Mouse (Mus musculus) urinary bladder, postnatal 36 days (tissue): ENCODE measurements around the gene Gm20806.
"Not testable (repeated sequence)": the region's sequence is repeated elsewhere in the genome, so short reads cannot be mapped to it uniquely, and the experiment has no call there.

Experiments used
- DNase-seq, 2 experiments: peaks; one replicate each; pipeline ENCODE4 v3.0.0; 2022; ENCODE audit warnings: low spot score in 2 of 2, mixed read lengths in 1 of 2

The Gm20806 gene

GRCm38 (mm10) chrY:78837956-78838355 lies at the start of gene Gm20806:
Gene Gm20806 (minus strand): TSS chrY:78838056.
- not testable (repeated sequence) for DNase-seq
